8 mouse cellular contexts compared by ENCODE assay signal in the genomic region with DNA sequence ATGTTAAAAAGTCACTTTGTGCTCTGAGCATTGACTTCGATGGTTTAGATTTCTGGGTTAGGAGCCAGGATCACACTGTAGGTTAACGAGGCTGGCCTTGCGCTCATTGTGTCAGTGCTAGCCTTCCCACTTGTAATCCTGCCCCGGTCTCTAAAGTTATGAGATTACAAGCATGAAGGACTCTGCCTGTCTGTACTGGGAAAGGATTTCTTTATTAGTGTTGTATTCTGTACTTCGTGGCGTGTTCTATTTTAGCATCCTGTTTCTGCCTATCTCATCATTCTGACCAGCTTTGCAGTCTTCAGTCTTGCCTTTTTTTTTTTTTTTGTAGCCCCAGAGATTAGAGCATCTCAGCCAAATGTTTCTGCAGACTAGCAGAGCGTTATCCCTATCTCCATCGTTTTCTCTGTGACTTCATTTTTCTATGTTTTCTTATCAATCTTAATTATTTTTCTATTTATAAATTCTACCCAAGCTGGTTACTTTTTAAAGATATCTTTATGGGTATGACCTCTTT. TPM values are rescaled to one million over a fixed set of nuclear protein-coding genes. Genes with fewer than 3 reads are reported as not detected.
A peak's percentile ranks its signal among the peaks of the same experiment; 100 is the strongest.
DNase-seq lines count a peak whose midpoint lies in the region; ATAC-seq and TF ChIP-seq lines count a peak whose summit lies in the region.
"Had no signal": no experiment of that assay in that cellular context is flagged by ENCODE, and none has a peak within 500 bp of the region (broad histone marks: within the 10 kb centered on the region; RNA-seq: fewer than 3 reads in every experiment).

No protein-coding gene starts in this region.

- no peak overlapping the region for H3K27ac ChIP-seq in lung, postnatal 0 days (ENCODE audit: low read length)
- H3K27ac ChIP-seq in embryonic facial prominence, embryonic 12.5 days: no peak overlapping the region
- H3K27ac ChIP-seq in limb, embryonic 11.5 days (replicated peaks; ENCODE audit: low read depth, low read length): no peak overlapping the region
- no peak overlapping the region for H3K27ac ChIP-seq in stomach, embryonic 15.5 days

- peak overlapping the region; percentile 91 for H3K4me3 ChIP-seq in lung, postnatal 0 days (ENCODE audit: low read depth, low read length)
- peak overlapping the region; percentile 97 for H3K4me3 ChIP-seq in embryonic facial prominence, embryonic 12.5 days
- peak overlapping the region; percentile 98 for H3K4me3 ChIP-seq in limb, embryonic 11.5 days (ENCODE audit: low read depth, low read length)
- H3K4me3 ChIP-seq in stomach, embryonic 15.5 days (replicated peaks): peak overlapping the region; percentile 99

- H3K27me3 ChIP-seq in lung, postnatal 0 days (replicated peaks; ENCODE audit: insufficient read depth, low read length): no peaks in the 10 kb centered on the region
- H3K27me3 ChIP-seq in embryonic facial prominence, embryonic 12.5 days: no peaks in the 10 kb centered on the region
- H3K27me3 ChIP-seq in limb, embryonic 11.5 days (ENCODE audit: control insufficient read depth, insufficient read depth, low read length): no peaks in the 10 kb centered on the region
- no peaks in the 10 kb centered on the region for H3K27me3 ChIP-seq in stomach, embryonic 15.5 days (replicated peaks)

- H3K36me3 ChIP-seq in lung, postnatal 0 days (ENCODE audit: insufficient read depth, low read length): no peaks in the 10 kb centered on the region
- no peaks in the 10 kb centered on the region for H3K36me3 ChIP-seq in embryonic facial prominence, embryonic 12.5 days
- H3K36me3 ChIP-seq in limb, embryonic 11.5 days (ENCODE audit: control insufficient read depth, insufficient read depth, low read length): no peaks in the 10 kb centered on the region
- peaks cover under 1% of the 10 kb centered on the region; the same call in 1 of the 2 replicates for H3K36me3 ChIP-seq in stomach, embryonic 15.5 days

- no peak for TF ChIP-seq CTCF in lung, postnatal 0 days (IDR thresholded peaks at IDR 0.05)

- TF ChIP-seq EP300 in lung, postnatal 0 days (IDR thresholded peaks at IDR 0.05): no peak

- H3K4me1 ChIP-seq in lung, postnatal 0 days (ENCODE audit: insufficient read depth, low read depth, low read length): peaks cover 3% of the 10 kb centered on the region; the same call in 1 of the 2 replicates
- peaks cover 12% of the 10 kb centered on the region; the same call in 1 of the 2 replicates for H3K4me1 ChIP-seq in embryonic facial prominence, embryonic 12.5 days
- peaks cover 3% of the 10 kb centered on the region; the same call in 1 of the 2 replicates for H3K4me1 ChIP-seq in limb, embryonic 11.5 days (ENCODE audit: control insufficient read depth, insufficient read depth, low read length)
- H3K4me1 ChIP-seq in stomach, embryonic 15.5 days: peaks cover 12% of the 10 kb centered on the region; the same call in 1 of the 2 replicates

- intact Hi-C loops in left cerebral cortex, postnatal 14 days (cut with DNase I): loop anchor here (5.0 to 10.0 kb wide), 3 partner anchors 41 to 367 kb away; a partner anchor contains a TSS

- H3K9ac ChIP-seq in lung, postnatal 0 days (replicated peaks; ENCODE audit: low read depth): peak overlapping the region; percentile 89
- H3K9ac ChIP-seq in embryonic facial prominence, embryonic 12.5 days: peak overlapping the region; percentile 86
- H3K9ac ChIP-seq in limb, embryonic 11.5 days (ENCODE audit: low read length): peak overlapping the region; percentile 90
- peak overlapping the region; percentile 93 for H3K9ac ChIP-seq in stomach, embryonic 15.5 days

- H3K9me3 ChIP-seq in lung, postnatal 0 days (ENCODE audit: low read length): no peaks in the 10 kb centered on the region
- H3K9me3 ChIP-seq in embryonic facial prominence, embryonic 12.5 days: no peaks in the 10 kb centered on the region
- H3K9me3 ChIP-seq in limb, embryonic 11.5 days (ENCODE audit: control insufficient read depth, low read length): no peaks in the 10 kb centered on the region
- no peaks in the 10 kb centered on the region for H3K9me3 ChIP-seq in stomach, embryonic 15.5 days

- DNase-seq in lung, postnatal 0 days (ENCODE audit: low spot score): no peak
- DNase-seq in lung, adult 18-20 months: no peak
- DNase-seq in limb, embryonic 11.5 days (ENCODE audit: low spot score): no peak
- DNase-seq in layer of hippocampus, postnatal 14 days (ENCODE audit: low spot score in 2 of 2): no peak
- no peak for DNase-seq in left cerebral cortex, postnatal 14 days (ENCODE audit: low spot score in 2 of 2)

- ATAC-seq in lung, postnatal 0 days: no peak
- ATAC-seq in embryonic facial prominence, embryonic 12.5 days (ENCODE audit: insufficient number of reproducible peaks, insufficient read depth, low FRiP score, low TSS enrichment): no peak
- ATAC-seq in limb, embryonic 11.5 days (ENCODE audit: insufficient number of reproducible peaks, low FRiP score, low TSS enrichment, low read depth): no peak
- no peak for ATAC-seq in stomach, embryonic 15.5 days (ENCODE audit: insufficient read depth, low FRiP score, low read depth)

- peak overlapping the region; percentile 96 for H3K4me2 ChIP-seq in lung, postnatal 0 days (replicated peaks; ENCODE audit: low read depth, low read length)
- peak overlapping the region; percentile 69 for H3K4me2 ChIP-seq in embryonic facial prominence, embryonic 12.5 days (replicated peaks)
- peak overlapping the region; percentile 70 for H3K4me2 ChIP-seq in limb, embryonic 11.5 days (ENCODE audit: low read depth, severe bottlenecking)
- H3K4me2 ChIP-seq in stomach, embryonic 15.5 days: peak overlapping the region; percentile 70

- 13% methylated on average over 8 of the region's 8 CpGs for WGBS in lung, postnatal 0 days
- WGBS in embryonic facial prominence, embryonic 12.5 days: 24% methylated on average over 8 of the region's 8 CpGs
- 20% methylated on average over 8 of the region's 8 CpGs for WGBS in limb, embryonic 11.5 days
- WGBS in stomach, embryonic 15.5 days: 15% methylated on average over 8 of the region's 8 CpGs

RNA-seq across cellular contexts. Expression of a gene that starts 0.8 kb away (rescaled TPM):
- polyA plus RNA-seq in lung, postnatal 0 days (2015; fragmentation: Nextera tagmentation; extraction: Ambion mirVana): 49.1 and 56.6 TPM in 2 replicates
- polyA plus RNA-seq in embryonic facial prominence, embryonic 12.5 days (2016; fragmentation: Nextera tagmentation; extraction: Ambion mirVana): 112 and 117 TPM in 2 replicates
- 126 and 130 TPM in 2 replicates for polyA plus RNA-seq in limb, embryonic 11.5 days (2014; fragmentation: Nextera tagmentation; extraction: Ambion mirVana)
- 84.0 and 85.2 TPM in 2 replicates for polyA plus RNA-seq in stomach, embryonic 15.5 days (2015; fragmentation: Nextera tagmentation; extraction: Ambion mirVana)
- total RNA-seq in layer of hippocampus, postnatal 14 days (2021): 10 to 100 TPM; 26.7 to 27.5 TPM
- total RNA-seq in left cerebral cortex, postnatal 14 days (2021): 10 to 100 TPM; 29.0 to 29.5 TPM

RNA-seq across cellular contexts. Expression of a gene that starts 0.9 kb away (rescaled TPM):
- 12.4 and 15.4 TPM in 2 replicates for polyA plus RNA-seq in lung, postnatal 0 days (2015; fragmentation: Nextera tagmentation; extraction: Ambion mirVana)
- polyA plus RNA-seq in embryonic facial prominence, embryonic 12.5 days (2016; fragmentation: Nextera tagmentation; extraction: Ambion mirVana): 32.8 and 33.8 TPM in 2 replicates
- polyA plus RNA-seq in limb, embryonic 11.5 days (2014; fragmentation: Nextera tagmentation; extraction: Ambion mirVana): 32.0 and 32.3 TPM in 2 replicates
- polyA plus RNA-seq in stomach, embryonic 15.5 days (2015; fragmentation: Nextera tagmentation; extraction: Ambion mirVana): 22.3 and 24.2 TPM in 2 replicates
- total RNA-seq in layer of hippocampus, postnatal 14 days (2021): 10 to 100 TPM; 22.2 to 25.2 TPM
- 10 to 100 TPM; 18.6 to 20.2 TPM for total RNA-seq in left cerebral cortex, postnatal 14 days (2021)

RNA-seq across cellular contexts. Expression of a gene that starts 25.4 kb away (rescaled TPM):
- polyA plus RNA-seq in lung, postnatal 0 days (2015; fragmentation: Nextera tagmentation; extraction: Ambion mirVana): 0.38 and 0.43 TPM in 2 replicates
- 0.67 and 0.88 TPM in 2 replicates for polyA plus RNA-seq in embryonic facial prominence, embryonic 12.5 days (2016; fragmentation: Nextera tagmentation; extraction: Ambion mirVana)
- 0.52 and 0.65 TPM in 2 replicates for polyA plus RNA-seq in limb, embryonic 11.5 days (2014; fragmentation: Nextera tagmentation; extraction: Ambion mirVana)
- 0.36 and 0.45 TPM in 2 replicates for polyA plus RNA-seq in stomach, embryonic 15.5 days (2015; fragmentation: Nextera tagmentation; extraction: Ambion mirVana)
- 1 to 10 TPM; 1.4 to 1.7 TPM for total RNA-seq in layer of hippocampus, postnatal 14 days (2021)
- 1 to 10 TPM in 1 of 2 experiments, under 1 TPM in 1; 0.92 to 2.1 TPM for total RNA-seq in left cerebral cortex, postnatal 14 days (2021)
- total RNA-seq: hematopoietic stem cell, adult 5-6 weeks had no signal

RNA-seq across cellular contexts. Expression of a gene that starts 42.4 kb away (rescaled TPM):
- polyA plus RNA-seq in lung, postnatal 0 days (2015; fragmentation: Nextera tagmentation; extraction: Ambion mirVana): 16.1 and 18.0 TPM in 2 replicates
- polyA plus RNA-seq in embryonic facial prominence, embryonic 12.5 days (2016; fragmentation: Nextera tagmentation; extraction: Ambion mirVana): 19.0 and 19.7 TPM in 2 replicates
- polyA plus RNA-seq in limb, embryonic 11.5 days (2014; fragmentation: Nextera tagmentation; extraction: Ambion mirVana): 16.0 and 16.3 TPM in 2 replicates
- 17.1 TPM in 2 replicates for polyA plus RNA-seq in stomach, embryonic 15.5 days (2015; fragmentation: Nextera tagmentation; extraction: Ambion mirVana)
- 10 to 100 TPM; 10.9 to 13.0 TPM for total RNA-seq in layer of hippocampus, postnatal 14 days (2021)
- total RNA-seq in left cerebral cortex, postnatal 14 days (2021): 10 to 100 TPM; 11.0 to 15.8 TPM
